Mouse (Mus musculus): Measurements from ENCODE around the gene Slc7a6os. TPM values are rescaled to one million over a fixed set of nuclear protein-coding genes. Genes with fewer than 3 reads are reported as not detected.

Gene Slc7a6os
- polyA plus RNA-seq, 1 experiment from 2014 or later, result 46.7 TPM

DNA sequence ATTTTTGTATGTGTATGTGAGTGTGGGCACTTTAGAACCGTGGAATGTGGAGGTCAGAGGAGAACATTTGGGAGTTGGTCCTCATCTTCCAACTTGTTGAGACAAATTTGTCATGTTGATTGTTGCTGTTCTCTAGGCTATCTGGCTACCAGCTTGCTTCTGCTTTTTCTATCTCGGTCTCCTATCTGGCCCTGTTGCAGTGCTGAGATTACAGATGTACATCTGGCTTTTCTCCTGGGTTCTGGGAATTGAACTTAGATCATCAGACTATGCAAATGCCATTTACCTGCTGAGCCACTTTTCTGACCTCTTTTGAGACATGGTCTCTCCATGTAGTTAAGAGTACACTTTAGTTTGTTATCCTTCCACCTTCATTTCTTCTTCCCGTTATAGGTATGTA, 37.2 kb downstream of the Slc7a6os start:
- H3K9me3 ChIP-seq (replicated peaks; ENCODE audit: control insufficient read depth, low read length), result no peaks in the 10 kb centered on the region
- H3K9ac ChIP-seq (replicated peaks; ENCODE audit: low read length), result no peak overlapping the region
- DNase-seq (ENCODE audit: low spot score) (no peak), ATAC-seq (replicated peaks; ENCODE audit: insufficient number of reproducible peaks, low FRiP score, low TSS enrichment, low read depth) (no peak)
- 93% methylated on average over 3 of the region's 3 CpGs for WGBS
- H3K4me1 ChIP-seq (ENCODE audit: control insufficient read depth, insufficient read depth, low read length), result no peaks in the 10 kb centered on the region; the same call in 1 of the 2 replicates
- no peak overlapping the region for H3K4me2 ChIP-seq (ENCODE audit: low read depth, low read length)
- no peaks in the 10 kb centered on the region for H3K27me3 ChIP-seq (ENCODE audit: control insufficient read depth, insufficient read depth, low read length)
- no peaks in the 10 kb centered on the region for H3K36me3 ChIP-seq (replicated peaks; ENCODE audit: control insufficient read depth, insufficient read depth, low read depth, low read length)
- no peak overlapping the region for H3K4me3 ChIP-seq (ENCODE audit: low read depth, low read length)
- no peak overlapping the region for H3K27ac ChIP-seq (replicated peaks; ENCODE audit: low read depth, low read length)

DNA sequence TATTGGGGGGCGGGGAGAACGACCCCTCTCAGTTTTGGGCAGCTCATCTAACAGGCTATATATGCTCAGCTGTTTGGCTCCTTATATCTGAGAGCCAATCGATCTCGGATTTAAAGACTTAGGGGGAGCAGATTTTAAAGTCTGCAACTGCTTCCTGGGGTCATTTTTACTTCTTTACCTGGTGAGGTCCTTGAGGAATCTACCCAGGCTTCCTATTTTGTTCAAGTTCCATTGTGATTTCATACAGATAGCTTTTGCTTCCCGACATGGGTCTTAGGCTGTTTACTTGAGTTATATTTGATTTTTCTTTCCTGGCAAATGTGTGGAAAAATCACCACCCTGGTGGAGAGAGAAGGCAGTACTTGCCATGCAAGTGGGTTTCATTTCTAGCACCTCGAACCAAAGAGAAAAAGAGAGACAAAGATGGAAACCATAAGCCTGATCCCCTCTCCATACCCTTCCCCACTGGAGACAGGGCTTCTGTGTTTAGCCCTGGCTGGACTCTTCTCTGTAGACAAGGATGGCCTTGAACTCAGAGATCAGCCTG, 40.7 kb downstream of the Slc7a6os start:
- no peak for DNase-seq (ENCODE audit: low spot score)
- no peaks in the 10 kb centered on the region for H3K9me3 ChIP-seq (replicated peaks; ENCODE audit: control insufficient read depth, low read length)
- H3K27ac ChIP-seq (replicated peaks; ENCODE audit: low read depth, low read length), result no peak overlapping the region
- H3K36me3 ChIP-seq (replicated peaks; ENCODE audit: control insufficient read depth, insufficient read depth, low read depth, low read length), result no peaks in the 10 kb centered on the region
- no peaks in the 10 kb centered on the region for H3K27me3 ChIP-seq (ENCODE audit: control insufficient read depth, insufficient read depth, low read length)
- H3K4me2 ChIP-seq (ENCODE audit: low read depth, low read length), result peak overlapping the region; percentile 54
- H3K4me3 ChIP-seq (ENCODE audit: low read depth, low read length), result peak overlapping the region; percentile 88
- WGBS, result 48% methylated on average over 6 of the region's 6 CpGs
- H3K9ac ChIP-seq (replicated peaks; ENCODE audit: low read length), result peak overlapping the region; percentile 92
- no peaks in the 10 kb centered on the region; the same call in 1 of the 2 replicates for H3K4me1 ChIP-seq (ENCODE audit: control insufficient read depth, insufficient read depth, low read length)
- no peak for ATAC-seq (replicated peaks; ENCODE audit: insufficient number of reproducible peaks, low FRiP score, low TSS enrichment, low read depth)

DNA sequence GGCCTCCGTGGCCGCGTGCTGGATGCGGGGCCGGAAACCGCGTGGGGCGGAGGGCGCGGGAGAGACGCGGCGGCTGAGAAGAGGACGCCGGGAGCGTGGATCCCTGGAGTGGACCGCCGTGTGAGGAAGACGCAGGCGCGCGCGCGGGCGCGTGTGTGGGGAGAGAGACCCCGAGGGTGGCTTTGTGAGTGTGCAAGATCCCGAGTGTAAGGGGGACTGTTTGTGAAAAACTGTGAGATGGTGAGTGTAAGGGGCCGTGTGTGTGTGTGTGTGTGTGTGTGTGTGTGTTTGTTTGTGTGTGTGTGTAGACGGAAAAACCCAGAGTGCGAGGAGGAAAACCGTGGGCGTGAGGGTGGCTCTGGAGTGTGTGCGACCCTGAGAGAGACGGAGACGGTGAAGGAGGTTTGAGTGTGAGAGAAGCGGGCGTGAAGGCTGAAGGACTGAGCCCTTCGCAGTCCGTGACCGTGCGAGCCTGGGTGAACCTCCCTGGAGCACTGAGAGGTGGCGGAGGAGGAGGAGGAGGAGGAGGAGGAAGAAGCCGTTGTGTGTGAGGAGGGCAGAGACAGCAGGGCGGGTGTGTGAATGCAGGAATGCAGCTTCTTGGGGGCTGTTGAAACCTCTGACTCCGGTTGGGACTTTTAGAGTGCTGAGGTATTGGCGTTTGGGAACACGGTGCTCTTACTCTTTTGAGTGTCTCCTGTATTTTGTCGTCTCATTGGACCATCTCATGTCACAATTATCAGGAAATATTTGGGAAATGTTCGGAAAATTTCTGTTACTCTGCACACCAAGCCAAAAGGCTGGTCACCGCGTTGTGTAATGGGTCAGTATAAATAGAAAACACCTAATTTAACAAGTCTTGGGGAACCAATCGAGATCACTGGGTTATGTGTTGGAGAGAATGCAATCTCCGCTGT, 41.5 kb downstream of the Slc7a6os start:
- H3K36me3 ChIP-seq (replicated peaks; ENCODE audit: control insufficient read depth, insufficient read depth, low read depth, low read length), result no peaks in the 10 kb centered on the region
- H3K27me3 ChIP-seq (ENCODE audit: control insufficient read depth, insufficient read depth, low read length), result no peaks in the 10 kb centered on the region
- peak overlapping the region; percentile 92 for H3K9ac ChIP-seq (replicated peaks; ENCODE audit: low read length)
- ATAC-seq (replicated peaks; ENCODE audit: insufficient number of reproducible peaks, low FRiP score, low TSS enrichment, low read depth) (peak; percentile 60), DNase-seq (ENCODE audit: low spot score) (peak; percentile 63)
- H3K4me2 ChIP-seq (ENCODE audit: low read depth, low read length), result peak overlapping the region; percentile 54
- H3K9me3 ChIP-seq (replicated peaks; ENCODE audit: control insufficient read depth, low read length), result no peaks in the 10 kb centered on the region
- H3K4me3 ChIP-seq (ENCODE audit: low read depth, low read length), result peak overlapping the region; percentile 88
- WGBS, result 1% methylated on average over 53 of the region's 54 CpGs
- peak overlapping the region; percentile 73 for H3K27ac ChIP-seq (replicated peaks; ENCODE audit: low read depth, low read length)
- H3K4me1 ChIP-seq (ENCODE audit: control insufficient read depth, insufficient read depth, low read length), result no peaks in the 10 kb centered on the region; the same call in 1 of the 2 replicates

DNA sequence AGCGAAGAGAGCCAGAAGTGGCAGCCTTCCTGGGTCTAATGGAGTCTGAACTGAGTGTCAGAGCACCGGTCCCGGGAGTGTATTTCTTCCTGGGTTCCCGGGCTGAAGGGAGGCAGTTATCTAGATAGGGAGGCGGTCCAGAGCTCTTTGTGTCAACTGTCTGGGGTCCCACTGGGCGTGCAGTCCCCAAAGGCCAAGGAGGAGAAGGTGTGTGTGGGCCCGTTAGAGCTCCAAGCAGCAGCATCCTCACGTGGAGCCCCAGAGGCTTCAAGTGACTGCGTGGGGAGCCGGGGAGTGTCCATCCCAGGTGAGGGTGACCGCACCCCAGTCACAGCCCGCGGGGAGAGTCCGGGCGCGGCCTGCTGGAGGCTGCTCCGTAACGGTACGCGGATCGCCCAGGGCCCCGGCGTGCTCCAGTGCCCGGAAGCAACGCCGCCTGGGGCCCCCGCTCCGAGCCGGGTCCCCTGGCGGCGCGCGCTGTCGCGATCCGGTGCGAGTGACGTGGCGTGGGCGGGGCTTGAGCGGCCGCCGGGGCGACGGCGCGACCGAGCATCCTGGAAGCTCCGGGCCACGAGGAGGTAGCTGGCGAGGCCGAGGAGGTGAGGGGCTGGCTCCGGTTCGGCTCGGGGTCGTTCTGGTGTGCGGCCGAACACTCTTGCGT, 42.2 kb downstream of the Slc7a6os start, which contains the start of gene Slc7a6:
TSS of gene Slc7a6 (plus strand) at position 502 of the 661 bp plus-strand sequence.
- peak; percentile 82 for ATAC-seq (replicated peaks; ENCODE audit: insufficient number of reproducible peaks, low FRiP score, low TSS enrichment, low read depth)
- H3K4me1 ChIP-seq (ENCODE audit: control insufficient read depth, insufficient read depth, low read length), result no peaks in the 10 kb centered on the region; the same call in 1 of the 2 replicates
- H3K9me3 ChIP-seq (replicated peaks; ENCODE audit: control insufficient read depth, low read length), result no peaks in the 10 kb centered on the region
- DNase-seq (ENCODE audit: low spot score), result peak; percentile 83
- no peaks in the 10 kb centered on the region for H3K36me3 ChIP-seq (replicated peaks; ENCODE audit: control insufficient read depth, insufficient read depth, low read depth, low read length)
- H3K9ac ChIP-seq (replicated peaks; ENCODE audit: low read length), result peak within 1 kb of the TSS; percentile 92
- peak within 1 kb of the TSS; percentile 88 for H3K4me3 ChIP-seq (ENCODE audit: low read depth, low read length)
- H3K27me3 ChIP-seq (ENCODE audit: control insufficient read depth, insufficient read depth, low read length), result no peaks in the 10 kb centered on the region
- H3K4me2 ChIP-seq (ENCODE audit: low read depth, low read length), result peak within 1 kb of the TSS; percentile 54
- WGBS, result 0% methylated on average over 54 of the region's 59 CpGs
- H3K27ac ChIP-seq (replicated peaks; ENCODE audit: low read depth, low read length), result peak within 1 kb of the TSS; percentile 73

DNA sequence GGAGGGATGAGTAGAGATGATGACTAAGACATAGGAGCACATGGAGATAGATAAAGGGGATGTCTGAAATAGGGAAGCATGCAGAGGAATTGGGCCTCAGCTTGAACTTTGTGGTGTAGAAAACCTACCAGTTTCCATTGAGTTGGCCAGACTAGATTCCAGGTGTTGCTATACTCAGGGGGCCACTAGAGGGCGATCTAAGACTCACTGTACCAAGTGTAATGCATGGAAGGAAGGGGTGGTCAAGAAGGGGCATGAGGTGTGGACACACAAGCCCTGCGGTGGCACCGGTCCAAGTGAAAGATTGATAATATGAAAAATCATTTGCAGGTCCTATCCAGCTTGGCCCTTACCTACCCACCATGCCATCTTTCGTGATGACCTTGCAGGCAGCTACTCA, 45.3 kb downstream of the Slc7a6os start:
- no peaks in the 10 kb centered on the region for H3K27me3 ChIP-seq (ENCODE audit: control insufficient read depth, insufficient read depth, low read length)
- H3K4me3 ChIP-seq (ENCODE audit: low read depth, low read length), result no peak overlapping the region
- no peaks in the 10 kb centered on the region; the same call in 1 of the 2 replicates for H3K4me1 ChIP-seq (ENCODE audit: control insufficient read depth, insufficient read depth, low read length)
- no peak overlapping the region for H3K27ac ChIP-seq (replicated peaks; ENCODE audit: low read depth, low read length)
- H3K9ac ChIP-seq (replicated peaks; ENCODE audit: low read length), result no peak overlapping the region
- H3K4me2 ChIP-seq (ENCODE audit: low read depth, low read length), result no peak overlapping the region
- H3K9me3 ChIP-seq (replicated peaks; ENCODE audit: control insufficient read depth, low read length), result no peaks in the 10 kb centered on the region
- ATAC-seq (replicated peaks; ENCODE audit: insufficient number of reproducible peaks, low FRiP score, low TSS enrichment, low read depth) (no peak), DNase-seq (ENCODE audit: low spot score) (peak; percentile 75)
- H3K36me3 ChIP-seq (replicated peaks; ENCODE audit: control insufficient read depth, insufficient read depth, low read depth, low read length), result no peaks in the 10 kb centered on the region; the same call in 1 of the 2 replicates
- WGBS, result 49% methylated on average over 4 of the region's 4 CpGs

DNA sequence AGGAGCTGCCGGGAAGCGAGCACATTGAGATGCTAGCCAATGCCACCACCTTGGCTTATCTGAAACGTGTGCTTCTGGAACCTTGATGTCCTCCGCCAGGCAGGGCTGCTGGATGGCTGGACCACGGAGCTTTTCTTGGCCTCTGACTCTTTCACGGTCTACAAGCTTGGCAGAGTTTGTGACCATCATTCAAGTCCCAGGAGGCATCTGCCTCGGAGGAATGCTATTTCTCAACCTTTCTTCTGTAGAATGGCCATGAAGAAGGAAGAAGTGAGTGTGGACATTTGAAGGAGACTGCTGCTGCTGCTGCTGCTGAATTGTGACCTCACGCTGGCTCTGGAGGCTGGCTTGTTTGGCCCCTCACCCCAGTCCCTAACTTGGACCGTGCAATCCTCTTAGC, 47.5 kb downstream of the Slc7a6os start:
- Histone ChIP-seq H3K27ac (replicated peaks; ENCODE audit: low read depth, low read length) (no peak overlapping the region), H3K4me1 (ENCODE audit: control insufficient read depth, insufficient read depth, low read length) (no peaks in the 10 kb centered on the region), H3K9ac (replicated peaks; ENCODE audit: low read length) (no peak overlapping the region), H3K4me3 (ENCODE audit: low read depth, low read length) (no peak overlapping the region), H3K9me3 (replicated peaks; ENCODE audit: control insufficient read depth, low read length) (no peaks in the 10 kb centered on the region), H3K36me3 (replicated peaks; ENCODE audit: control insufficient read depth, insufficient read depth, low read depth, low read length) (no peaks in the 10 kb centered on the region; the same call in 1 of the 2 replicates), H3K27me3 (ENCODE audit: control insufficient read depth, insufficient read depth, low read length) (no peaks in the 10 kb centered on the region), H3K4me2 (ENCODE audit: low read depth, low read length) (no peak overlapping the region)
- ATAC-seq (replicated peaks; ENCODE audit: insufficient number of reproducible peaks, low FRiP score, low TSS enrichment, low read depth) (no peak), DNase-seq (ENCODE audit: low spot score) (no peak)
- 91% methylated on average over 9 of the region's 9 CpGs for WGBS

DNA sequence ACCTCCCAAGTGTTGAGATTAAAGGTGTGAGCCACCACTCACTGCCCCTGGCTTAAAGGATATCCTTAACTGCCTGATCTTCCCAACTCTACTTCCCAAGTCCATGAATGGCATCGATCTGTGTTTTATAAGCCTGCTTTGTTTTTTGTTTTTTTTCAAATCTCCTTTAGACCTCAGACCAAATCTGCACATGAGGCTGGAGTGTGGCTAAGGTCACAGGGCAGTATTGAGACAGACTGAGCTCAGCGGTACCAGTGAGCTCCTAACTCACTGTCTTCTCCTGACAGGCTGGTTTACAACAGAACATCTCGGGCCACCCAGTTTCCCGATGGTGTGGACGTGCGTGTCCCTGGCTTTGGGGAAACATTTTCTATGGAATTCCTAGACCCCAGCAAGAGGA, 50.9 kb downstream of the Slc7a6os start:
- 89% methylated on average over 6 of the region's 6 CpGs for WGBS
- H3K27me3 ChIP-seq (ENCODE audit: control insufficient read depth, insufficient read depth, low read length), result no peaks in the 10 kb centered on the region
- ATAC-seq (replicated peaks; ENCODE audit: insufficient number of reproducible peaks, low FRiP score, low TSS enrichment, low read depth), result no peak

More for the DNA sequence above, 50.9 kb downstream of the Slc7a6os start:
- no peak for DNase-seq (ENCODE audit: low spot score)
- Histone ChIP-seq H3K36me3 (replicated peaks; ENCODE audit: control insufficient read depth, insufficient read depth, low read depth, low read length) (no peaks in the 10 kb centered on the region; the same call in 1 of the 2 replicates), H3K27ac (replicated peaks; ENCODE audit: low read depth, low read length) (no peak overlapping the region), H3K4me3 (ENCODE audit: low read depth, low read length) (no peak overlapping the region), H3K9me3 (replicated peaks; ENCODE audit: control insufficient read depth, low read length) (no peaks in the 10 kb centered on the region), H3K9ac (replicated peaks; ENCODE audit: low read length) (no peak overlapping the region), H3K4me1 (ENCODE audit: control insufficient read depth, insufficient read depth, low read length) (no peaks in the 10 kb centered on the region), H3K4me2 (ENCODE audit: low read depth, low read length) (no peak overlapping the region)

Measured in embryonic facial prominence, embryonic 11.5 days (tissue).